Mouse (Mus musculus): ENCODE results near the gene Haus8.
A peak's percentile ranks its signal among the peaks of the same experiment; 100 is the strongest.
"Not testable (repeated sequence)": the region's sequence is repeated elsewhere in the genome, so short reads cannot be mapped to it uniquely, and the experiment has no call there.

Gene Haus8

DNA sequence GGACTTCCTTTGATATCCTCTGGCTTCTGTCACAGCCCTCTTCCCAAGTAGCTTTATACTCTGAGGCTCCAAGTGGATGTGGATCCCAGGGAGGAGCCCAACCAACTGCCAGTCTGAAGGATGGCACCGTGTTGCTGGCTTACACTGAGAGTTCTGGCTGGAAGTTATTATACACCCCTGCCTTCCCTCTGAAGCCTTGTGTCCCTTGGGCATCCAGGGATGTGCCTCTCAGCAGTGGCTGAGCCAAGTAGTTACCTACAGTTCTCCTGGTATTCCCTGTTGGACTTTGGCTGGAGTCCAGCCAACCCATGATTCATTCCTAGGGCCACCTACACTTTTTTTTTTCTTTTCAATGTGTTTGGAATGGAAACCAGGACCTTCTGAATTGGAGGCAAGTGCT is 9.0 kb upstream of the Haus8 start:
- DNase-seq = not testable (repeated sequence)

DNA sequence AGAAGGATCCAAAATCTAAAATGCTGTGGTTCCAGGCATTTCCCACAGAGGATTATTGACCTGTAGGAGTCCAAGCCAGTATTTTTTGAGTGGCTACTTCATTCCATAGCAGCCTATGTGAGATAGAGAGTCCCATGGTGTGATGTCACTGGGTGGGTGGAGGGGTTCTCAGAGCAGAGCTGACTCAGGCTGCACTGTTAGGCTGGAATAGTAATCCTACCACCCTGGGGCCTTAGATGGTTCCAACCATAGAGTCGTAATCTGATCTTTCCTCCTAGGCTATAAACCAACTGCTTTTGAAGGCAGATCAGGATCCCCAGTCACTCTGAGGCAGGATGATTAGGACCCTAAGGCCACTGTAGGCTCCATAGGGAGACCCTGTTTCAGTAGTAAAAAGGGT is 6.7 kb upstream of the Haus8 start:
- DNase-seq = not testable (repeated sequence)

DNA sequence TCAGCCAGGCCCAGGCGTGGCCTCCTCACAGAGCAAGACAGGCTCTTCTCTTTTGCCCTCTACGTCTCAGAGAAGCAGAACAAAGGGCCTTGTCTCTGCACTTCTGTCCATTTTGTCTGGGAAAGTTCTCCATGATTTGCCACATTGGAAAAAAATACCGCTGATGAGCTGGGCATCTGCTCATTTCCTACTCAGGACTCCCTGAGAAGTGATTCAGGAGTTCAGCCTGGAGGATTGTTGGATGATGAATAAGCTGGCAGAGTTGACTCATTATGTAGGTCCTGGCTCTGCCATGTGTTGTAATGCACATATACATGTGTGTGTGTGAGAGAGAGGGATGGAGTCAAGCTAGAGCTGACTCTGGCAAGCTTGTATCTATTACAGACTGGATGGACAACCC is 3.4 kb upstream of the Haus8 start:
- DNase-seq = no peak

DNA sequence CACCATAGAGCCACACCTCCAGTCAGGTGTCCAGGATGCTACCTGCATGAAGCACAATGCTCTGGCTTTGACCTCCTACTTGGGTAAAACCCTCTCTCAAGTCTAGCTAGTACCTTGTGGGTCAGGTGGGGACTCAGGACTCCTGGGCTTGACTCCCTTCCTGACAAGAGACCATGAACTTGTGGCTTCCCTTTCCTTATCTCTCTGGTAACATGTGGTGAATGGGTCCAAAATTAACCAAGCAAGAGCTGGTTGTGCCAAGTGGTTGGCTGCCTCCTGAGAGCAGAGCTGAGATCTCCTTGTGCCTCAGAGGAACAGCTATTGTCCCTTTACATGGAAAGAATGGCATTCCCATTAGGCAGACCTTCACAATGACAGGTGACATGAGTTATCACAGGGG is 1.7 kb upstream of the Haus8 start:
- DNase-seq = no peak

DNA sequence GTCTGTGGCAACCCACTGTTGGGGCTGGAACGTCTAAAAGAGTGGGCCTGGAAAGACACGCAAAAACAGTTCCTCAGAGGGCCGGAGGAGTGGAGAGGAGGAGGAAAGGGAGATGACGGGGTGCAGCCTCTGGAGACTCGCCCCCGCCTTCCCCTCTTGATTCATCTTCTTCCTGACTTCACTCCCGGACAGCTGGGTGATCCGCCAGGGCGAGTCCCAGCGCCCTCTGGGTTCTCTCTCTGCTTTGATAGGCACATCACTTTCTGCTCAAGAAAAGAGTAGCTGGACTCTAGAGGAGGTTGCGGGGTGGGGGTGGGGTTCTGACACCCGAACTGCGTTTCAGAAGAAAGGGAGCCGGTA is 397 bp upstream of the Haus8 start:
- DNase-seq = peak; percentile 47

DNA sequence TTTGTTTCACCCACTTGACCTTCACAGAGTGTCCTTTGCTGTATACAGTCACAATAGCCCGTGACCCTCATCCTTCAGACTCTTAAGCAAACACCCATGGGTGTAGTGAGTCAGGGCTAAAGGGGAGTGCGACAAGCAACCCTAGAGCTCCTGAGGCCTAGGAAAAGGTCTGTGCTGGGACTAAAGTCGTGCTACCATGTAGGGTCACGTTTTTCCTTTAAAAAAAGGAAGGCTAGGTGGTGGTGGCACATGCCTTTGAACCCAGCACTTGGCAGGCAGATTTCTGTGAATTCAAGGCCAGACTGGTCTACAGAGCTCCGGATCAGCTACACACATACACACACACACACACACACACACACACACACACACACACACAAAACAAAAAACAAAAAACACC is 1.1 kb downstream of the Haus8 start:
- no peak for DNase-seq

DNA sequence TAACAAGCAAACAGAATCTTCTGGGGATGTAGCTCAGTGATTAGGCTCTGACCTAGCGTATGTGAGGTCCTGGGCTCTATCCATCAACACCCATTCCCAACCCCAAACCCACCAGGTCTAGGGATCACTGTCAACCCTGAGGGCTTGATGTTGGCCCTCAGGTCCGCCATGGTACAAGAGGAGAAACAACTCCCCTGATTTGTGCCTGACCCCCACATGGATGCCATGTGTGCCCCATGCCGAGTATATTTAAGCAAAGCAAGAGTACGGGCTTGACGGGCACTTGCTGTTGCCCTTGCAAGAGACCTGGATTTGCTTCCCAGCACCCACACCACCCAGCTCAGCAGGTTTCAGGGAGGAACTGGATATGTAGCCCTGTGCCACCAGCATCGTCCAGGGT is 4.4 kb downstream of the Haus8 start:
- not testable (repeated sequence) for DNase-seq

DNA sequence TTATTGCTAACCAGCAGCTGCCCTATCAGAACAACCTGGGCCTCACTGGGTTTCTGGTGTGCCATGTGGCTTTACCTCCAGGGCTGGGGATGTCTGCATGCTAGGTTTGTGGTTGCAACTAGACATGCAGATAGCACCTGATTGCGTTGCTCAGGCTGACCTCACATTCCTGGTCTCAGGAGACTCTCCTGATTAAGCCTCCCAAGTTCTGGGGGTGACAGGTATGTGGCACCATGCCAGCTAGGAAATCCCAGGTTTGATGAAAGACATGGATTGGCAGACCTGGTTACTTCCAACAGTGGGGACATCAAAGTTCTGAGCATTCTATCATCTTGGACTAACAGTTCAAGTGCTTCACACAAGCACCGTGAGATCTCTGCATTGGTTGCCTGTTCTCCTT is 5.0 kb downstream of the Haus8 start:
- DNase-seq = no peak

DNA sequence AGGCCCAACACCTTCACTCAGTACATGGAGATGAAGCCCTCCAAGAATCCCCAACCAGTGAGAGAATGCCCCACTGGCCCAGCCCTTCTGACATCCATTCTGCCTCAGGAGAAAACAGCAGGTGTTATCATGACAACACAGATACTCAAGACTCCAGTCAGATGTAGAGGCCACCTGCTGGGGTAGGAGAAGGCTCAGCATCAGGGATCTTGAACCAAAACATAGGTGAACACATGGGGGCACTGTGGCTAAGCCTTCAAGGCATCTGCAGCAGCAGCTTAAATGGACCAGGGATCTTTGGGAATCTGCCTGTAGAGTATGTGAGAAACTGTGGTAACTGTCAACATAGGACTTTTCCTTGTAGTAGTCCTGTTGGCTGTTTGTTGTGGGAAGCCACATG is 11.5 kb downstream of the Haus8 start:
- no peak for DNase-seq

DNA sequence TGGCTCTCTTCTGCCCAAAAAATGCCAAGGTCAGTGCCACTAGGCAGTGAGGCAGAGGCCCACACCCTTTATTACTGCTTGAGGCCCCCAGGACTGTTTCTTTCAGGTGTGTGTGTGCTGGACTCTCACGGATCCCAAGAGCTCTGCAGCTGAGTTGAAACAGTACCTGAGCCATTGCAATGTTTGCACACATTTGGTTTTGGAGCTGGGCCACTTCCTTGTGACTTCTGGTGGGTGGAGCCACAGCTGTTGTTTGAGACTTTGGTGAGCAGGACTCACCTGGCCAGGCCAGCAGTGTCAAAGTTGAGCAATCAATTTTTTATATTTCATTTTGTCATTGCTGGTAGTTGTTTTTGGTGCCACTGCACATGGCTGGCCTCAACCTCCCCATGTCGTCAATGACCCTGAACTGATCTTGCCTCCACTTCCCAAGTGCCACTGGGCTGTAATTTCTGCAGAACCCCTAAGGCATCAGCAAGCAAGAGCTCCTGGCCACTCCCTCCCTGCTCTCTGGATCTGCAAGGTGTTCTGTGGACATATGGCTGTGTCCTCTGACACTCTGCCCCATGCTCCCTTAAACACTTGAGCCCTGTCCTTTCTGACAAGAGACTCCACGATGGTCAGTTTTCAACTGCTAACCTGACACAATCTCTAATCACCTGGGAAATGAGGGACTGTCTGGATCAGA is 16.0 kb downstream of the Haus8 start:
- no peak for DNase-seq

DNA sequence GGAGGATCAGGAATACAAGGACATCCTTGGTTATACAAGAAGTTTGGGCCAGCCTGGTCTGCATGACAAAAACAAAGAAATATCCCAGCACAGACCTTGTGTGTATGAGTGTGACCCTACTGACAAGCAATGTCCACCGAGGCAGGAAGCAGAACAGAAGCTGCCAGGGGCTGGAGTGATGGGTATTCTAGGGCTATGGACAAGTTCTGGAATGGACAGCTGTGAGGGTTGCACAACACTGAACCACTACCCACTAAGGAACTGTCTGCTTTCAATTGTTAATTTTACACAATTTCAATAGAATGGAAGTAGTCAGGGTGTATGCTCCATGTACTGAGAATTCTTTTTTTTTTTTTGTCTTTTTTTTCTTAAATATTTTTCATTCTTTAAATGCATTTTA is 24.5 kb downstream of the Haus8 start:
- DNase-seq = no peak

DNA sequence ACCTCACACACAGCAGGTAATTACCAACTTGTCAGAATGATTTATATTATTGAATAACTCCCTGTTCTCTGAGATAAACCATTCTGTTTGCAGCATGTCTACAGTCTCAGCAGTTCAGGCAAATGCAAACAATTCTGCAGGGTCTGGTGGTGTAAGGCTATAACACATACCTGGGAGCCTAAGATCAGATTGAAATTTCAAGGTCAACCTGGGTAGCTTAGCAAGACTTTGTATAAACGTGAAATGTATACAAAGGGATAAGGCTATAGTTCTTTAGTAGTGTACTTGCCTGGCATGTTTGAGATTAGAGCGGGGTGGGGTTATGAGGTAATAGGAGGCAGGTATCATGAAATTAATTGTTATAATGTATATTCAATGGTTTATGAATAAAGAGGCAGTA is 30.0 kb downstream of the Haus8 start:
- DNase-seq = no peak

DNA sequence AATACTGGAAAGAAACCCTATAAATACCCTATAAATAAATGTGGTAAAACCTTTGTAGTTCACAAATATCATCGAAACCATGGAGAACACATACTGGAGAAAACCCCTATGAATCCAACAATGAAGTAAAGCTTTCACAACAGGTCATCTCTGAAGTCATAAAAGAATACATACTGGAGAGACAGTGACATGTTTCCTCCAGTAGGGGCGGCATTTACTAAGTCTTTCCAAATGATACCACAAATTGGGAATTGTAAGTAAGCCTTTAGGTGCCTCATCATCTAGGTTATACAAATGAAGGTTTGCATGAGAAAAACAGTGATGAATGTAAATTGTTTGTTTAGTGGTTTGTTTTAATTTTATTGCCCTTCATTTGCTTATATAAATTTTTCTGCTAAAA is 48.2 kb downstream of the Haus8 start:
- DNase-seq = no peak

DNA sequence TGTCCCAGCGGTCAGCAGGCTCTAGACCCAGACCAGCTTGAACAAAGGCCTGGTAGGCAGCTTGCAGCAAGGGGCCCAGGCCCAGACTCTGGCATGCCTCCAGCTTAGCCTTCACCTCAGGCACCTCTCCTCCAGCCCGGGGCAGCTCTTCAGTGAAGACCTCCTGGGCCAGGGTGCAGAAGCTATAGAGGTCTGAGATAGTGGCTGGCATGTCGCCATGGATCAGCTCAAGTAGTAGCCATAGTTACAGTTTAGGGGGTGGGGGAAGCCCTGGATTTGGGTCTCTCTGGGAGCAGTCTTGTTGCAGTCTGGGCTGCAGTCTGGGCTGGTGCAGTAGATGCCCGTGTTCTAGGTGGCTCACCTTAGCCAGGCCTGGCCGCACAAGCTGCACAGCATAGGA is 58.5 kb downstream of the Haus8 start:
- not testable (repeated sequence) for DNase-seq

DNA sequence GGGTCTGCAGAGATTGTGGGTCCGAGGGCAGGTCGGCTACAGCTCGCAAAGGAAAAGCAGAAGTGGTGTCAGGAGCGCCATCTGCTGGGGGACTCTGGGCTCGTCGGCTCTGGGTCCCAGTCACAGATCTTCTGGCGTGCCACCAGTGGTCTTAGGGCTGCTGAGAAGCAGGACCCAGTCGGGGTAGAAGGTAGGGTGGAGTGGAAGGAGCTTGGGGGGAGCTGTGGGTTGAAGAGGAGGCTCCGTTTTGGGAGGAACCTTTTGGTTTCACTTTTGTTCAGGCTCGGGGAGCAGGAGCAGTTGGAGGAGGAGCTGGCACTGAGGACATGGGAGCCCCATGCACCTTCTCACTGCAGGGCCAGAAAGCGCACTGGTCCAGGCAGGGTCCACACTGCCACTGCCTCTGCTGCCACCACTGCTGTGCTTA is 67.2 kb downstream of the Haus8 start:
- DNase-seq = peak; percentile 50

All from kidney, adult 18-20 months (tissue).